13 mouse cellular contexts compared by ENCODE assay signal in genomic region chr10:37907731-37908130, GRCm38 (mm10).
A peak's percentile ranks its signal among the peaks of the same experiment; 100 is the strongest.
DNase-seq lines count a peak whose midpoint lies in the region; ATAC-seq lines count a peak whose summit lies in the region.
"Had no signal": no experiment of that assay in that cellular context is flagged by ENCODE, and none has a peak within 500 bp of the region (broad histone marks: within the 10 kb centered on the region; RNA-seq: fewer than 3 reads in every experiment).

No protein-coding gene starts in this region.

- no peaks in the 10 kb centered on the region for H3K9me3 ChIP-seq in hindbrain, embryonic 16.5 days (ENCODE audit: control insufficient read depth, low read length)
- H3K9me3 ChIP-seq: midbrain, embryonic 12.5 days had no signal

- WGBS in hindbrain, embryonic 16.5 days = 20% methylated on average over 1 of the region's 1 CpGs

- ATAC-seq in hindbrain, embryonic 16.5 days = peak; percentile 87
- ATAC-seq: liver, postnatal 0 days had no signal

- H3K4me3 ChIP-seq in hindbrain, embryonic 16.5 days (ENCODE audit: low read length) = no peak overlapping the region
- H3K4me3 ChIP-seq: midbrain, embryonic 12.5 days had no signal

- H3K4me2 ChIP-seq in hindbrain, embryonic 16.5 days (ENCODE audit: low read length) = no peak overlapping the region
- H3K4me2 ChIP-seq: heart, embryonic 11.5 days; midbrain, embryonic 12.5 days had no signal

- peak; percentile 6 to 13 for DNase-seq in layer of hippocampus, adult 8-10 months (ENCODE audit: low spot score in 2 of 2)
- no peak for DNase-seq in layer of hippocampus, postnatal 10 days (ENCODE audit: low spot score in 2 of 2)
- peak; percentile 59 for DNase-seq in cerebellum, adult 11 months
- peak; percentile 39 for DNase-seq in embryo, embryonic 10.5 days (ENCODE audit: low spot score)
- DNase-seq in yolk sac, embryonic 10.5 days (ENCODE audit: low spot score) = no peak
- no peak for DNase-seq in lung, postnatal 10 days
- DNase-seq in thymus, postnatal 4 days = no peak
- DNase-seq: kidney, adult 11 months; liver, postnatal 0 days had no signal

- H3K27me3 ChIP-seq in hindbrain, embryonic 16.5 days (replicated peaks; ENCODE audit: control insufficient read depth, insufficient read depth, low read length) = no peaks in the 10 kb centered on the region
- H3K27me3 ChIP-seq: midbrain, embryonic 12.5 days had no signal

- no peak overlapping the region for H3K27ac ChIP-seq in hindbrain, embryonic 16.5 days (ENCODE audit: low read depth, low read length)
- H3K27ac ChIP-seq: midbrain, embryonic 12.5 days; stomach, postnatal 0 days had no signal

- H3K4me1 ChIP-seq in hindbrain, embryonic 16.5 days (ENCODE audit: control insufficient read depth, insufficient read depth, low read depth, low read length) = no peaks in the 10 kb centered on the region
- H3K4me1 ChIP-seq: midbrain, embryonic 12.5 days had no signal

- H3K36me3 ChIP-seq in hindbrain, embryonic 16.5 days (ENCODE audit: control insufficient read depth, insufficient read depth, low read length) = no peaks in the 10 kb centered on the region
- H3K36me3 ChIP-seq: midbrain, embryonic 12.5 days had no signal

- H3K9ac ChIP-seq in hindbrain, embryonic 16.5 days (ENCODE audit: low read depth, low read length) = no peak overlapping the region
- H3K9ac ChIP-seq: liver, postnatal 0 days; midbrain, embryonic 12.5 days had no signal

Comparison
In these comparisons a context has a peak if more than half of its experiments do, and no peak if none do; other contexts are left out.
1. DNase-seq: peak in layer of hippocampus, adult 8-10 months (2 of 2), cerebellum, adult 11 months (single experiment) and embryo, embryonic 10.5 days (single experiment); none in layer of hippocampus, postnatal 10 days (0 of 2), yolk sac, embryonic 10.5 days (single experiment), lung, postnatal 10 days (single experiment) and thymus, postnatal 4 days (single experiment).